Mouse (Mus musculus): ENCODE measurements around the gene Fbxl12. TPM values are rescaled to one million over a fixed set of nuclear protein-coding genes. Genes with fewer than 3 reads are reported as not detected.
A peak's percentile ranks its signal among the peaks of the same experiment; 100 is the strongest.

Fbxl12 gene
- total RNA-seq, 2 experiments from 2014 or later, result 2.3 to 18.8 TPM

GRCm38 (mm10) chr9:20581175-20581634, 63.4 kb downstream of the Fbxl12 start, which contains the start of gene Zfp846:
Gene Zfp846 (plus strand): TSS chr9:20581291.
- peak; percentile 85 for ATAC-seq (replicated peaks; ENCODE audit: low FRiP score, poor library complexity, severe bottlenecking)

GRCm38 (mm10) chr9:20576591-20576990, 68.0 kb downstream of the Fbxl12 start:
- ATAC-seq (replicated peaks; ENCODE audit: low FRiP score, poor library complexity, severe bottlenecking), result no peak

GRCm38 (mm10) chr9:20571060-20571459, 73.5 kb downstream of the Fbxl12 start:
- ATAC-seq (replicated peaks; ENCODE audit: low FRiP score, poor library complexity, severe bottlenecking), result no peak

Other genes starting within 250 kb of the Fbxl12 start
- 5.0 TPM in 2 replicates for gene Zfp26, start 184.6 kb downstream of the Fbxl12 start, total RNA-seq (2015; ENCODE audit: low replicate concordance)
- 3.1 and 17.9 TPM in 2 replicates for gene Zfp26, start 184.6 kb downstream of the Fbxl12 start, total RNA-seq (2017; ENCODE audit: low replicate concordance)
- gene Zfp426, start 152.0 kb downstream of the Fbxl12 start, total RNA-seq (2015; ENCODE audit: low replicate concordance), result 8.6 and 12.5 TPM in 2 replicates
- 15.6 and 17.6 TPM in 2 replicates for gene Zfp426, start 152.0 kb downstream of the Fbxl12 start, total RNA-seq (2017; ENCODE audit: low replicate concordance)
- 10.2 and 10.4 TPM in 2 replicates for gene Zfp266, start 123.3 kb downstream of the Fbxl12 start, total RNA-seq (2015; ENCODE audit: low replicate concordance)
- 6.8 and 8.9 TPM in 2 replicates for gene Zfp266, start 123.3 kb downstream of the Fbxl12 start, total RNA-seq (2017; ENCODE audit: low replicate concordance)
- 1.7 and 4.2 TPM in 2 replicates for gene Zfp846, start 63.5 kb downstream of the Fbxl12 start, total RNA-seq (2015; ENCODE audit: low replicate concordance)
- gene Zfp846, start 63.5 kb downstream of the Fbxl12 start, total RNA-seq (2017; ENCODE audit: low replicate concordance), result 0.09 and 0.70 TPM in 2 replicates
- 139 and 174 TPM in 2 replicates for gene Ubl5, start 1.9 kb downstream of the Fbxl12 start, total RNA-seq (2015; ENCODE audit: low replicate concordance)
- 32.8 and 53.8 TPM in 2 replicates for gene Ubl5, start 1.9 kb downstream of the Fbxl12 start, total RNA-seq (2017; ENCODE audit: low replicate concordance)
- gene Pin1, start 7.3 kb upstream of the Fbxl12 start, total RNA-seq (2015; ENCODE audit: low replicate concordance), result 4.2 and 4.6 TPM in 2 replicates
- 2.1 and 3.8 TPM in 2 replicates for gene Pin1, start 7.3 kb upstream of the Fbxl12 start, total RNA-seq (2017; ENCODE audit: low replicate concordance)
- not detected in 2 replicates for gene Olfm2, start 101.6 kb upstream of the Fbxl12 start, total RNA-seq (2015; ENCODE audit: low replicate concordance)
- not detected in 2 replicates for gene Olfm2, start 101.6 kb upstream of the Fbxl12 start, total RNA-seq (2017; ENCODE audit: low replicate concordance)
- gene Col5a3, start 170.3 kb upstream of the Fbxl12 start, total RNA-seq (2015; ENCODE audit: low replicate concordance), result not detected in 2 replicates
- 0.26 TPM in 1 of 2 replicates, not detected in the other for gene Col5a3, start 170.3 kb upstream of the Fbxl12 start, total RNA-seq (2017; ENCODE audit: low replicate concordance)
- gene Rdh8, start 173.7 kb upstream of the Fbxl12 start, total RNA-seq (2015; ENCODE audit: low replicate concordance), result not detected in 2 replicates
- gene Rdh8, start 173.7 kb upstream of the Fbxl12 start, total RNA-seq (2017; ENCODE audit: low replicate concordance), result not detected in 2 replicates
- gene A230050P20Rik, start 223.9 kb upstream of the Fbxl12 start, total RNA-seq (2015; ENCODE audit: low replicate concordance), result 1.3 and 1.5 TPM in 2 replicates
- gene A230050P20Rik, start 223.9 kb upstream of the Fbxl12 start, total RNA-seq (2017; ENCODE audit: low replicate concordance), result 1.4 and 4.9 TPM in 2 replicates
- not detected in 2 replicates for gene Angptl6, start 235.0 kb upstream of the Fbxl12 start, total RNA-seq (2015; ENCODE audit: low replicate concordance)
- gene Angptl6, start 235.0 kb upstream of the Fbxl12 start, total RNA-seq (2017; ENCODE audit: low replicate concordance), result not detected in 2 replicates
- gene Ppan, start 243.4 kb upstream of the Fbxl12 start, total RNA-seq (2015; ENCODE audit: low replicate concordance), result 2.3 and 9.8 TPM in 2 replicates
- gene Ppan, start 243.4 kb upstream of the Fbxl12 start, total RNA-seq (2017; ENCODE audit: low replicate concordance), result 13.0 and 15.4 TPM in 2 replicates